Mouse (Mus musculus): Measurements from ENCODE around the gene B4galt1. TPM values are rescaled to one million over a fixed set of nuclear protein-coding genes. Genes with fewer than 3 reads are reported as not detected.
A peak's percentile ranks its signal among the peaks of the same experiment; 100 is the strongest.

B4galt1 gene
- total RNA-seq, 2 experiments from 2014 or later, result 45.0 to 78.1 TPM

DNA sequence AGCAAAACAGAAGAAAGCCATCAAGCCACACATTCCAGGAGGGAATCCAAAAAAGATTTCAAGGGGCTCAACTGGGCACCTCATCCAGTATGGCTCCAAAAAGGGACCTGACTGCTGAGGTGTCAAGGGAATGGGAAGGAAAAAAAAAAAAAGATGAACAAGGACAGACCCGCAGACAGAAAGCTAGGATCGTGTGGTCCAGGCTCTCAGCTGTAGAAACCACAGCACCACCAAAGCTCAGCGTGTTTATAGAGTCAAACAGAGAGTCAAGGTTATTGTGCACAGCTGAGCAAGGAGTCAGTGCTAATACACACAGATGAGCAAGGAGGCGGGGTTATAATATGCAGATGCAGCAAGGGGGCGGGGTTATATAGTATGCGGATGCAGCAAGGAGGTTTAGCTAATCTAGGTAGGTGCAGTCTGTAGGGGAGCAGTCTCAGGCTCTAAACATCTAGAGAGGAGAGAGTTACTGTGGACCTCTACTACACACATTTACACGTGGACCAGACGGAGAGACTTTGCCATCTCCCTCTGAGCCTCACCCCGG, 68.1 kb downstream of the B4galt1 start:
- ATAC-seq (replicated peaks; ENCODE audit: poor library complexity, severe bottlenecking), result no peak

DNA sequence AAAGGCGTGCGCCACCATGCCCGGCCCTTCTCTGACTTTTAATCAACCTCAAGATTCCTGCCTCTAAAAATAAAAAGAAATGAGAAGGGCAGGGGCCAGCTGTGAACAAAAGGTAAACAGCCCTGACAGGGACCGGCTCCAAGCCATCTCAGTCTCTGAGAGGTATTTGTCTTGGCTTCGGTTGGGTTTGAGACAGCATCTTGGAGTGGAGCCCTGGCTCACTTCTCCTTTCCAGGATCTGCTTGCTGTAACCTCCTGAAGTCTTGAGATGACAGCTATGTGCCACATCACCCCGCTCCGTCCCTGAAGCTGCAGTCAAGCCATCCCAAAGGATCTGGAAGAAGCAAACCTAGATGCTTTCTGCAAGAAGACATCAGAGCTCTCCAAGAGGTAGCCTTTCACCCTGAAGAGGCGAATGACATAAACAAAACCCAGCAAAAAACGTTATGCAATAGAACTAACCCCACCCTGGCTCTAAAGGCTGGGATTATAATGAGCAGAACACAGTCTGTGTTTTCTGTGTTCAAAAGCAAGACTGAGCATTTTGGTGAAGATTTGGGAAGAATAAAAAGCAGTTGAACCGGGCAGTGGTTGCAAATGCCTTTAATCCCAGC, 69.1 kb downstream of the B4galt1 start:
- peak; percentile 34 for ATAC-seq (replicated peaks; ENCODE audit: poor library complexity, severe bottlenecking)

DNA sequence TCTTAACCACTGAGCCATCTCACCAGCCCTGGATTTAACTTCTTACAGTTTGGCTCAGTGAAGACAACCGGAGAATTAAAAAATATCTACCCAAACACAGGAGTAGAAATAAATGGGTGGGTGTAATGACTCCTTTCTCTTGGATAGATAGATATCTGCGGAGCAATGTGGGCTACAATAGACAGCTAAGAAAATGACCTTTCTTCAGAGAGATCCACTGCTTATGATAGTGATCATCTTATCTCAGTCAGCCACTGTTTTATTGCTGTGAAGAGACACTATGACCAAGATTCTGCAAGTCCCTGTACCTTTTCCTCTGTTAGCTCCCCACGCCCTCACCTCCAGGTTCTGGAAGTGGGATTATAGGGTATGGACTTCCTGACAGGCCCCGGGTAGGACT, 70.8 kb downstream of the B4galt1 start:
- ATAC-seq (replicated peaks; ENCODE audit: poor library complexity, severe bottlenecking), result no peak

DNA sequence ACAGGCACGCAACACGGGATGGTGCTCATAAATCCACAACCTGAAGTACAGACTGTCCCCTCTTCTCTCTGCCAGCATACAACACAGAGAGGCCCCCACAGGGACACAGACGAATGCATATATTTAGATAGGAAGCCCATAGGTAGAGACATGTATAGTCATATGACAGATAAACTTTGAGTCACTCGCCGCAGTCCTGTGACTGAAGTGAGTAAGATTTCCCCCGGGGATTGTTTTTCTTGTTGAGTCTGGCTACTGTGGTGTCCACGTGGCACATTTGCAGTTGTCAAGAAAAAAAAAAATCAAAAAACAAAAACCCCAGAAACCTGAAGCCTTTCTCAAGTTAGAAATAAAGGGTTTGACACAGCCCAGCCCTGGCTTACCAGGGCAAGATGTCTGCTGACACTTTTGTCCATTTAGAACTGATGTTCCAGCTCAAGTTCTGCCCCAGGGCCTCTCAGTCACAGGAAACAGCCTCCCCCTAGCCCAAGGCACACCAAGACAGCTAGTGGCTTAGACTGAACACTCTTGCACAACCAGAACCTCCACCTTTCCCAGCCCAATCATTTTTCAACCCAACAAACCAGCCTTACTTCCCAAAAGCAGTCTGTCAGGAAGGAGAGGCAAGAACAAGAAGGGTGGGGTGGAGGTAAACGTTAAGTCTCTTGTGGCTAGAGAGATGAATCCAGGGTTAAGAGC, 71.9 kb downstream of the B4galt1 start:
- peak; percentile 59 for ATAC-seq (replicated peaks; ENCODE audit: poor library complexity, severe bottlenecking)

DNA sequence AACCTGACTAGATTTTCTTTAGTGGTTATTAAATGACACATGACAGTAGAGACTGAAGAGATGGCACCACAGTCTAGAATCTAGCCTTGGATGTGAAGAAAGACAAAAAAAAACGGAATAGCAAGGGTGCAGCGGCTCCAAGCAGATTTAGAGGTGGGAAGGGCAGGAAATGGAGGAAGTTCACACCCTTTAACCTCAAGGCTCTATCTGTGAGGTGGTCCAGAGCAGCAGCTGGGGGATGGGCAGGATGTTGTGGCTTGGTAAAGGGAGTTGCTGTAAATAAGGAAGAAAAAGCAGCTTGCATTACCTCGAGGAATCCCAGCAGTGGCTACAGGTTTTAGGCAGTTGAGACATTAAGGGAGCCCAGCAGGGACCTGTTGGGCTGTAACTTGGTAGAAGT, 72.7 kb downstream of the B4galt1 start:
- peak; percentile 76 for ATAC-seq (replicated peaks; ENCODE audit: poor library complexity, severe bottlenecking)

DNA sequence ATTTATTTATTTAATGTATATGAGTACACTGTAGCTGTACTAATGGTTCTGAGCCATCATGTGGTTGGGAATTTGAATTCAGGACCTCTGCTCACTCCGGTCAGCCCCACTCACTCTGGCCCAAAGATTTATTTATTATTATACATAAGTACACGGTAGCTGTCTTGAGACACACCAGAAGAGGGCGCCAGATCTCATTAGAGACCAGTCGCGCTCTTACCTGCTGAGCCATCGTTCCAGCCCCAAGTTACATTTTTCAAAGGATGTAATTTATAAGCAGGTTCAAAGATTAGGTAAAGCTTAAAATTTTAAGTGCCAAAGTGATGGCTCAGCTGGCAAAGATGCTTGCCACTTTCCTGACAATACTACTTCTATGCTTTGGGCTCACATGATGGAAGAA, 75.1 kb downstream of the B4galt1 start:
- no peak for ATAC-seq (replicated peaks; ENCODE audit: poor library complexity, severe bottlenecking)

DNA sequence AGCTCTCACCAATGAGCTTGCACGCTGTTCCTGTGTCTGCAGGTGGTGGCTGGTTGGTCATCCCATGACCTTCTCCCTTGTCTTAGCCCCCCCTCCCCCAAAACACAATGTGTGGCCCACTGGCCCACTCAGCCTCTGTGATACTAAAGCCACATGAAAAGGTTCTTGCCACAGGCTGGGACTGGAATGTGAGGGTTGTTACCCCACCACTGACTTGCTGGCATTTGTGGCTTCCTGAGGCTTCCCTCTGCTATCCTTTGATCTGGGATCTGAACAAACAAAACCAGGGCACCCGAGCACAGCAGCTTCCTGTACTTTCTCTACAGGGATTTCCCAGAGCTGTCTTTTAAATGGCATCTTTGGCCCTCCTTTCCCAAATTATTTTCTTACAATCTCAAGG, 76.7 kb downstream of the B4galt1 start:
- peak; percentile 6; the same call in 1 of the 2 replicates for ATAC-seq (replicated peaks; ENCODE audit: poor library complexity, severe bottlenecking)

DNA sequence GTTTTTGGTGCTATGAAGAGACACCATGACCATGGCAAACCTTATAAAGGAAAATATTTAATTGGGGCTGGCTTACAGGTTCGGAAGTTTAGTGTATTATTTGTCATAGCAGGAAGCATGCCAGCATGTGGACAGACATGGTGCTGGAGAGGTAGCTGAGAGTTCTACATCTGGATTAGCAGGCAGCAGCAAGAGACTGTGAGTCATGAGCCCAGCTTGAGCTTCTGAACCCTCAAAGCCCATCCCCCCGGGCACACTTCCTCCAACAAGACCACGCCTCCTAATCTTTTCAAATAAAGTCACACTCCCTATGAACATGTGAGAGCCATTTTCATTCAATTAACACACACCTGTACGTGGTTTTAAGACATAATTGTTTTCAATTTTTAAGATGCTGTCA, 77.4 kb downstream of the B4galt1 start:
- ATAC-seq (replicated peaks; ENCODE audit: poor library complexity, severe bottlenecking), result peak; percentile 28

DNA sequence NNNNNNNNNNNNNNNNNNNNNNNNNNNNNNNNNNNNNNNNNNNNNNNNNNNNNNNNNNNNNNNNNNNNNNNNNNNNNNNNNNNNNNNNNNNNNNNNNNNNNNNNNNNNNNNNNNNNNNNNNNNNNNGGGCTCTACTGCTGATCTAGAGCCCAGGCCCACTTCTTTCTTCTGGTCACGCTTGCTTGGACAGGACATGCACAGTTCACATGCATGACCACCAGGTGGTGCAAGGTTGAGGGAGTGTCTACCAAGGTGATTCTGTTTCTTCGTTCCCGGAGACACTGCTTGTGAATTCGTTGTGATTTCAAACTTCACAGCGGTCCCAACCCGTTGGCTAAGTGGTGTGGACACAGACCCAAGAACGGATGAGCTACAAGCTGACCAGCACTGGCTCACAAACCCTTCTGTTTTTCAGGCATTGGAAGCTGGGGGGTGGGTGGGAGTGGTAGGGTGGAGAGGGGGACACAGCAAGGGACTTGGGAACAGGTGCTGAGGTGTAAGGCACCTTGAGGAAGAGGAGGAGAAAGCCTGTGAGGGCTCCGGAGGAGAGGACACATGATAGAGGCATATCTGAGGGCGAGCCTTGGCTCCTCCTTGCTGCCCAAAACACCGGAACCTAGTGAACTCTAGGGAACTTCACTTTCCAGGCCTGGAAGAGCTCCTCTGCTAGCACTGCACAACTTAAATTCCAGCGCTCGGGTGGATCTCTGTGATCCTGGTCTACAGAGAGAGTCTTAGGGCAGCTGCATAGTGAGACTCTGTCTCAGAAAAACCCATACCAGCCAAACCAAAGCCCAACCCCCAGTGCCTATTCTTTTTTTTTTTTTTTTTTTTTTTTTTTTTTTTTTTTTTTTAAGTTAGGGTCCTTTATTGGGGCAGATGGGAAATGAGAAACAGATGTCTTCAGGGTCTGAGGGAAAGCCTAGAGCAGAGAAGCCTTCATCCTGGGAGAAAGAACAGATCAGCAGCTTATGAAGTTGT, 79.2 kb downstream of the B4galt1 start:
- ATAC-seq (replicated peaks; ENCODE audit: poor library complexity, severe bottlenecking), result peak; percentile 62

DNA sequence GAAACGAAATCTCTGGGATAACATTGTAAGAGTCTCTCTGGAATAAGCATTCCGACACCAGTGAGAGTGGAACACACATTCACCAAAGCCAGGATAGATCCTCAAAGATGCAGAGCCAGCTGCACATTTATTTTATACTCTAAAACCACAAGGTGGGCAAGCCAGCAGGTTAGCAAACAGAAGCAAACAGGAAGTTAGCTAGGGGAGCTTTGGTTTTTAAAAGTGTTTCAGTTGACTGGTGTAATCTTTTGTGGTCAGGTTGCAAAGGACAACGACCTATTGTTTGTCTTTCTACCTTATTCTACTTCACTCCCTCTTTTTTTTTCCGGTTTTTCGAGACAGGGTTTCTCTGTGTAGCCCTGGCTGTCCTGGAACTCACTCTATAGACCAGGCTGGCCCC, 93.9 kb downstream of the B4galt1 start:
- ATAC-seq (replicated peaks; ENCODE audit: poor library complexity, severe bottlenecking), result peak; percentile 29

DNA sequence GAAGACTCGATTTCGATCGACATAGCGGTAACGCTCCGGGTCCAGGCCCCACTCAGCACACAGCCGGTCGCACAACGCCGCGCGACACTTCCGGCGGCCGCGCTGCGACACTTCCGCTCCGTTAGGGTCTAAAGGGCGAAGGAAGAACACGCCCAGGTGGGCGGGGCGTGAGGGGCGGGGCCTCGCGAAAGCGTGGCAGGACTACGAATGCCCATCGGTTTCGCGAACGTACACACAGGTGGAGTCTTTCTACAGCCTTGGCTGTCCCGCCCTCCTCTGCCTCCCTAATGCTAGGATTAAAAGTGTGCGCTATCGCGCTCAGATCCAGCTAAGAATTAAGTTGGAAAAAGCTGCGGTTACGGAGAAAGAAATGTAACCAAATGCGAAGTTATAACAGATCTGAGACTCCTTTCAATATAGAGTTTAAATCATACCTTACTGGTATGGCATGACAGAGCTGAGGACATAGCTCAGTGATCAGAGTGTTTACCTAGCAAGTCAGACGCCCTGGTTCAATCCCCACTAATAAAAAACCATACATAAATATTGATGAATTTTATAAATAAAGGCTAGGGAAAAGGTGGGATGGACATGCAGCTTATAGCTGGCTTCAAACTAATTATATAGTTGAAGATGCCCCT, 95.9 kb downstream of the B4galt1 start, which contains the start of gene Smu1:
Gene Smu1, minus strand, starts transcription at position 144 of the 641 bp plus-strand sequence.
- ATAC-seq (replicated peaks; ENCODE audit: poor library complexity, severe bottlenecking), result peak; percentile 97

DNA sequence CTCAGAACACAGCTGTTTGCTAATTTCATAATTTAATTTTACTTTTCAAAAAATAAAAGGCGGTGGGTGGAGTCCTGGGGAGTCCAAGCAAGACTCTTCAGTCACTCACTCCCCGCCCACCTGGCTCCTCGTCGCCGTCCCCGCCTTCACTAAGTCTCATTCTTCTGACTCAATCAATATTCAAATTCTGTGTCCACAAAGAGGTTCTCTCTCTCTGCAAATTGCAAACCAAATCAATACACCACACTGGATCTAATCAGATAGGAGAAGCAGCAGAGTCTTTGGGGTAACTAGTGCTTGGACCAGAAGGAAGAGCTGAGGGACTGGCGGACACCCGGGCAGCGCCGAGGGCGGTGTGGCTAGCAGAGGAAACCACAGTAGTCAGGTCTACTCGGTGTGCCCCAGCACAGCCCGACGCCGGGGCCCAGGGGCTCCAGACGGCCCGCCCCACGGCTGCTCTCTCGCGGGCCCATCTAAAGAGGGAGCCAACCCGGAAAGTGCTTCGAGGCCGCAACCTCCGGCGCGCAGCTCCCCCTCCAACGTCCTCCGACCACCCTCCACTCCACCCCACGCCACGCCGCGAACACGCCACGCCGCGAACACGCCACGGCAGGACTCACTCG, 96.5 kb downstream of the B4galt1 start:
- ATAC-seq (replicated peaks; ENCODE audit: poor library complexity, severe bottlenecking), result peak; percentile 55

Other genes starting within 250 kb of the B4galt1 start
- gene Aptx, start 150.8 kb downstream of the B4galt1 start, total RNA-seq (2014; fragmentation: Nextera tagmentation), result 12.7 and 18.9 TPM in 2 replicates
- gene Aptx, start 150.8 kb downstream of the B4galt1 start, total RNA-seq (2017), result 12.2 and 19.9 TPM in 2 replicates
- 127 and 128 TPM in 2 replicates for gene Dnaja1, start 131.9 kb downstream of the B4galt1 start, total RNA-seq (2014; fragmentation: Nextera tagmentation)
- gene Dnaja1, start 131.9 kb downstream of the B4galt1 start, total RNA-seq (2017), result 338 and 392 TPM in 2 replicates
- 79.7 and 86.6 TPM in 2 replicates for gene Smu1, start 96.1 kb downstream of the B4galt1 start, total RNA-seq (2014; fragmentation: Nextera tagmentation)
- 136 and 154 TPM in 2 replicates for gene Smu1, start 96.1 kb downstream of the B4galt1 start, total RNA-seq (2017)
- gene Spink4, start 66.0 kb upstream of the B4galt1 start, total RNA-seq (2014; fragmentation: Nextera tagmentation), result not detected in 2 replicates
- not detected in 2 replicates for gene Spink4, start 66.0 kb upstream of the B4galt1 start, total RNA-seq (2017)
- gene Bag1, start 94.3 kb upstream of the B4galt1 start, total RNA-seq (2014; fragmentation: Nextera tagmentation), result 135 and 146 TPM in 2 replicates
- gene Bag1, start 94.3 kb upstream of the B4galt1 start, total RNA-seq (2017), result 325 and 367 TPM in 2 replicates
- 29.9 and 35.6 TPM in 2 replicates for gene Chmp5, start 94.4 kb upstream of the B4galt1 start, total RNA-seq (2014; fragmentation: Nextera tagmentation)
- 57.8 and 87.8 TPM in 2 replicates for gene Chmp5, start 94.4 kb upstream of the B4galt1 start, total RNA-seq (2017)
- gene Nfx1, start 116.9 kb upstream of the B4galt1 start, total RNA-seq (2014; fragmentation: Nextera tagmentation), result 60.0 and 67.3 TPM in 2 replicates
- 63.7 and 66.7 TPM in 2 replicates for gene Nfx1, start 116.9 kb upstream of the B4galt1 start, total RNA-seq (2017)
- gene Aqp7, start 194.1 kb upstream of the B4galt1 start, total RNA-seq (2014; fragmentation: Nextera tagmentation), result not detected in 2 replicates
- not detected in 2 replicates for gene Aqp7, start 194.1 kb upstream of the B4galt1 start, total RNA-seq (2017)
- not detected in 2 replicates for gene Aqp3, start 244.2 kb upstream of the B4galt1 start, total RNA-seq (2014; fragmentation: Nextera tagmentation)
- not detected in 2 replicates for gene Aqp3, start 244.2 kb upstream of the B4galt1 start, total RNA-seq (2017)

All from granulocyte monocyte progenitor cell, adult 5-6 weeks (primary cell).